Mouse (Mus musculus): Measurements from ENCODE around the gene Rap1gap2. TPM values are rescaled to one million over a fixed set of nuclear protein-coding genes. Genes with fewer than 3 reads are reported as not detected.

Gene Rap1gap2
- total RNA-seq, 2 experiments from 2014 or later, result 125 to 142 TPM

DNA sequence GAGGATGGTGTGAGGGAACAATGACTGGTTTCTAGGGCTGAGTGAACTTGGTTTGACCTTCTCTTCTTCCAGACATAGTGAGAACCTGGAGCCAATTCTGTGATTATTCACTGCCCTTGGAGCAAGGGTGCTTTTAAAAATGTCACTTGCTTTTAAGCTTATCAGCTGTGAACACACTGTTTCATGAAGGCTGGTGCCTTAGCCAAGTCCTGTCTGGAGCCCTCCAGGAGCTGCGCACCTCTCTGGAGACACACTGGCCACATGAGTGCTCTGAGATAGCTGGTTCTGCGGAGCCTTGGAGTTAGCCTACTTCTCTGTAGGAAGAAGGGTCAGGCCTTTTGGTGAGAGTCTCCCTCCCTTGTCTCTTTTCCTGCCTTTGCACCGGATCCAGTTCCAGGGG, 95.7 kb downstream of the Rap1gap2 start:
- DNase-seq (ENCODE audit: low spot score in 2 of 2), result no peak

DNA sequence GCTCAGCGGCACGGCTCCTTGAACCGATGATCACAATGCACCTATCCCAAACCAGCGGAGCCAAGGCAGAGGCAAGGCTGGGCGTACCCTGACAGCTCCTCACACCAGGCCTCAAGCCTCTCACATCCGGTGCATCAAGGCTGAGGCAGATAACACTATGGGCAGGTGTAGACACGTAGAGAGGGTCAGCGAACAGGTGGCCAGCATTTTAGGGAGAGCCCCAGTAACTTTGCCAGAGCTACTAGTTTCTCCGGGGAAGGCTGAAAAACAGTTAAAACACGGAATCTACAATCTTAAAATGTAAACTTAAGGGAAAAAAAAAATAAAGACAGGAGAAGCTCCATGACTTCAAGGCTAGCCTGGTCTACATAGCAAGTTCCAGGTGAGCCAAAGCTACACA, 98.1 kb downstream of the Rap1gap2 start:
- no peak for DNase-seq (ENCODE audit: low spot score in 2 of 2)

- DNase-seq (ENCODE audit: low spot score in 2 of 2), result no peak
These were observed 104.4 kb downstream of the Rap1gap2 start for GRCm38 (mm10) chr11:74506275-74506674.

- DNase-seq (ENCODE audit: low spot score in 2 of 2), result no peak
These were observed 108.2 kb downstream of the Rap1gap2 start for GRCm38 (mm10) chr11:74502485-74502884.

- DNase-seq (ENCODE audit: low spot score in 2 of 2), result no peak
These were observed 108.7 kb downstream of the Rap1gap2 start for GRCm38 (mm10) chr11:74501989-74502388.

- no peak for DNase-seq (ENCODE audit: low spot score in 2 of 2)
These were observed 109.7 kb downstream of the Rap1gap2 start for GRCm38 (mm10) chr11:74501061-74501460.

- DNase-seq (ENCODE audit: low spot score in 2 of 2), result no peak
These were observed 111.1 kb downstream of the Rap1gap2 start for GRCm38 (mm10) chr11:74499521-74500099.

- no peak for DNase-seq (ENCODE audit: low spot score in 2 of 2)
These were observed 111.7 kb downstream of the Rap1gap2 start for GRCm38 (mm10) chr11:74499058-74499457.

- no peak for DNase-seq (ENCODE audit: low spot score in 2 of 2)
These were observed 114.1 kb downstream of the Rap1gap2 start for GRCm38 (mm10) chr11:74496581-74496980.

- DNase-seq (ENCODE audit: low spot score in 2 of 2), result no peak
These were observed 116.8 kb downstream of the Rap1gap2 start for GRCm38 (mm10) chr11:74493936-74494335.

DNA sequence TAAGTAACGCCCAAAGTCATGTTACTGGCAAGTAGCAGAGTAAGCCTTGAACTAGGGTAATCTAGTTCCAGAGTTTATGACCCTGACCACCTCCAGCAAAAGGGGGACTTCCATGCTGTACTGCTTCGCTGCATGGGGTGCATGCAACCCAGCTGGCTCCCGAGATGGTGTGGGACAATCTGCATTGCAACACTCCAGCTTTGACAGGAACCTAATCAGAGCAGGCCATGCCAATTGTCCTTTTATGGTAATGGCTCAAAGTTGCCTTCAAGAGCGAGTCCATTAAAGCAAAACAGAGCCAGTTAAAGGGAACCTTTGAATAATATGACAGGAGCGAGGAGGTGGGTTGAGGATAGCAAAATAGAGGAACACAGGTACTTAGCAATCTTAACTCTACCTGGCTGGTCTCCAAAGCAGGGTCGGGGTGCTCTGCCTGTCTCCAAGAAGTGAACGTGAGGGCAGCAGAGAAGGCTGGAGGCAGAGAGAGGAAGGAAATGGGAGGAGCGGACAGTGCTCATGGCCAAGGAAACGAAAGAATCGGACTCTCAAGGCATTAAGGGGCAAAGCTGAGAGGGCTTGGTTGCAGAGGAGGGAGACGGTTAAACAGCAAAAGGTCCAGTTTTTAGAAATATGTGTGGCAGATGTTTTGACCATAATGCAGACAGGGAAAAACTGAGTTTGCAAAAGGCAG, 117.4 kb downstream of the Rap1gap2 start:
- no peak for DNase-seq (ENCODE audit: low spot score in 2 of 2)

DNA sequence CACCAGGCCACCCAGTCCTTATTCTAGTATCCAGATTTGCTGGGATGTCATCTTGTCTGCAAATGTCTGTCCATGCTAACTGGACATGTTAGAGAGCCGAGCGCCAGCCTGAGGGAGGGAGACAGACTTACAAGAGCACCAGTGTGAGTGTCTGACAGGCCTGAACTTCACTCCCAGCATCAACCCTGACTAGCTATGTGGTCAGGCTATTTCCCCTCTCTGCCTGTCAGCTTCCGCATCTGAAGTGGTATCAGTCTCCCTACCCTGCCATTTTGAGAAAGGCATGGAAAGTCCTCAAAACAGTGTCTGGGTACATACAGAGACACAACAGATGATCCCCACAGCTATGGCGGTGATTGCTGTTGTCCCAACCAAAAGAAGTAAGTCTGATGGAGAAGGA, 119.6 kb downstream of the Rap1gap2 start:
- no peak for DNase-seq (ENCODE audit: low spot score in 2 of 2)

- no peak for DNase-seq (ENCODE audit: low spot score in 2 of 2)
These were observed 121.5 kb downstream of the Rap1gap2 start for GRCm38 (mm10) chr11:74489239-74489638.

- DNase-seq (ENCODE audit: low spot score in 2 of 2), result no peak
These were observed 122.8 kb downstream of the Rap1gap2 start for GRCm38 (mm10) chr11:74487952-74488351.

- DNase-seq (ENCODE audit: low spot score in 2 of 2), result peak; percentile 51 to 76
These were observed 125.1 kb downstream of the Rap1gap2 start for GRCm38 (mm10) chr11:74485435-74486217.

- DNase-seq (ENCODE audit: low spot score in 2 of 2), result no peak
These were observed 126.8 kb downstream of the Rap1gap2 start for GRCm38 (mm10) chr11:74483871-74484270.

DNA sequence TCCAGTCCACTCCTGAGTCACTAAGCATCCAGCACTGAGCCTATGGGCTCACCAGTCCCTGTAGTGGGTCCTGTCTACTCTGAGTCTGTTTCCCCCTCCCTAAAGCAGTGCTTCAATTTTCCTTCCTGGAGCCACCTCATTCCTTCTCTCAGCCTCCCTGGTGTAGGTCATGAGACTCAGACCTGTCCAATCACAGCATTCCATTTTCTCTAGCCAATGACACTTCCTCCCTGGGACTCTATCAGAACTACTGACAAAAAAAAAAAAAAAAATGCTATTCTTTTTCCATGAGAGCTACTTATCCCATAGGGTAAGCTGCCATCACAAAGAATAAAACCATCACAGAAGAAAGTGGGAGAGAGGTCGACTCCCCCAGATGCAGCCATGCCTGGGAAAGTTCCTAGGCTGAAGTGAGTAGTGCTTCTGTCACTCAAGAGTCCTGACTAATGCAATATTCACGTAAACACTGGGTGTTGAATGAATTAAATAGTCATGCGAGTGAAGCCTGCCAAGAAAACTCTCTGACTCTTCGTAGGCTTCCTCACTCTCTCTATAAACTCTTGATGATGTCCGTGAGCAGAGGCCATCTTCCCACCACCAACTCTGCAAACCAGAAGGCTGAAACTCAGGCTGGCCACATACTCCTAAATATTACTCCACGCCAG, 127.4 kb downstream of the Rap1gap2 start:
- DNase-seq (ENCODE audit: low spot score in 2 of 2), result no peak

- no peak for DNase-seq (ENCODE audit: low spot score in 2 of 2)
These were observed 128.9 kb downstream of the Rap1gap2 start for GRCm38 (mm10) chr11:74481797-74482196.

DNA sequence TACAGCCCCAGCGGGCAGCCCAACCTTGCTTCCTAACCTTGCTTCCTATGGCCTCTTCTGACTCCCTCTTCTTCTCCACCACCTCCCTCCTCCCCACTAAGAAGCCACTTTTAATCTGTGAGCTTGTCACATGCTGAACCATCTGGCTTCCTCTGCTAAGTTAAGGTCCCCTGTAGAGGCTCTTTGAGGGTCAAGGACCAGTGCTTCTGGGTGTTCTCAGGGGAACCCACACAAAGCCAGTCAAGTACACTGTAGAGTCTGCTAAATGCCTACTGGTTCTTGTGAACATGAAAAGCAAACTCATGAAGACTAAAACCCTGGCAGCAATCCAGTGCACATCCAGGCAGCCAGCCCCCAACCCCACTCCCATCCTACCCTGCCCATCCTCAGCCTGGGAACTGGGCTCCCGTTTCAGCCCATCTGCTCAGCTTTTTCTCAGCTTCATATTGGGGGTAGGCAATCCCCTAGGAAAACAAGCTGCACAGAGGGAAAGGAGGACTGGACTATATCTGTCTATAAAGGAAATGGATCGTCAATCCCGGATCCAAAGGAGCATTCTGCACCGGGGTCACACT, 130.9 kb downstream of the Rap1gap2 start:
- peak; percentile 65 to 78 for DNase-seq (ENCODE audit: low spot score in 2 of 2)

DNA sequence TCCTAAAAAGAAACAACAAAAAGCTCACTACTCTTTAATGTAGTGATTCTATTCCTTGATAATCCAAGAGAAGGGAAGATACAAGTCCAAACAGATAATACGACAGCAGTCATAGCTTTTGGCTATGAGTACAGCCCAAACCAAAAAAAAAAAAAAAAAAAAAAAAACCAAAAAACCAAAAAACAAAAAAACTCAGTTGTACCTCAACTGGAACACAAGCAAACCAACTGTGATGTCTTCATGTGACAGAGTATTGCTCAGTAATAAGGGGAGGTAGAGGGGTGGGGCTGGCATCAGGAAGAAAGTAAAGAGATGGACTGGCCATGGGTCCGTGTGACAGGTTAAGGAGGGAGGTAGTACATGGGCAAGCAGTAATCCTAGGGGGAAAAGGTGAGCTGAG, 131.8 kb downstream of the Rap1gap2 start:
- no peak for DNase-seq (ENCODE audit: low spot score in 2 of 2)

GRCm38 (mm10) chr11:74472671-74473070, 138.0 kb downstream of the Rap1gap2 start:
- no peak for DNase-seq (ENCODE audit: low spot score in 2 of 2)

Data from layer of hippocampus, adult 18-20 months (tissue).